Comparison of ENCODE assay signal across 9 mouse cellular contexts in the genomic region with DNA sequence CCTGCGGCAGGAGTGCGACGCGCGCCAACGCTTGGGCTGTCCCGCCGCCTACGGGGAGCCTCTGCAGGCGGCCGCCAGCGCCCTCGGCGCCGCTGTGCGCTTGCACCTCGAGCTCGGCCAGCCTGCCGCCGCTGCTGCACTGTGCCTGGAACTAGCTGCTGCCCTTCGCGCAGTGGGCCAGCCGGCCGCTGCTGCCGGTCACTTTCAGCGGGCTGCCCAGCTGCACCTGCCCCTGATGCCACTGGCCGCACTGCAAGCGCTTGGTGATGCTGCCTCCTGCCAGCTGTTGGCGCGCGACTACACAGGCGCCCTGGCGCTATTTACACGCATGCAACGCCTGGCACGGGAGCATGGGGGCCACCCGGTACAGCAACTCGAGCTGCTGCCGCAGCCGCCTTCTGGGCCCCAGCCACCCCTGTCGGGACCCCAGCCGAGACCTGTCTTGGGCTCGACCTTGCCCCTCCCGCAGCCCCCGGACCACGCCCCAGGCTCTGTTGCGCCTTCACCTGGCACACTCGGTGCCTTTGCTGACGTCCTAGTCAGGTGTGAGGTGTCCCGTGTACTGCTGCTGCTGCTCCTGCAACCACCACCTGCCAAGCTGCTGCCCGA. TPM values are rescaled to one million over a fixed set of nuclear protein-coding genes. Genes with fewer than 3 reads are reported as not detected.
DNase-seq lines count a peak whose midpoint lies in the region; ATAC-seq and TF ChIP-seq lines count a peak whose summit lies in the region.
"Had no signal": no experiment of that assay in that cellular context is flagged by ENCODE, and none has a peak within 500 bp of the region (broad histone marks: within the 10 kb centered on the region; RNA-seq: fewer than 3 reads in every experiment).

No protein-coding gene starts in this region.

- H3K36me3 ChIP-seq in hindbrain, embryonic 10.5 days, result no peaks in the 10 kb centered on the region

- 16% methylated on average over 51 of the region's 51 CpGs for WGBS in hindbrain, embryonic 10.5 days

- intact Hi-C loops in left cerebral cortex, adult 2 months (cut with DNase I), result loop anchor here (2.0 to 10.0 kb wide), 4 partner anchors 114 to 426 kb away; a partner anchor contains a TSS

- peak; percentile 53 for ATAC-seq in frontal cortex, adult (ENCODE audit: low TSS enrichment)
- ATAC-seq in megakaryocyte, adult 5-6 weeks (ENCODE audit: poor library complexity, severe bottlenecking), result peak; percentile 50

- H3K4me3 ChIP-seq in hindbrain, embryonic 10.5 days, result peak overlapping the region; percentile 72
- H3K4me3 ChIP-seq in left cerebral cortex, adult 2 months, result peak overlapping the region; percentile 70

- 0 out of 2 replicates have a peak, but pooled peaks cover 7% of the 10 kb centered on the region for H3K4me1 ChIP-seq in hindbrain, embryonic 10.5 days (replicated peaks)

- peaks cover 10% of the 10 kb centered on the region for H3K27me3 ChIP-seq in hindbrain, embryonic 10.5 days (ENCODE audit: insufficient read depth, poor library complexity, severe bottlenecking)

- peak; percentile 9 for DNase-seq in ES-CJ7 (ENCODE audit: low read depth, low spot score)
- DNase-seq in cerebellum, adult 11 months, result peak; percentile 52
- DNase-seq in hindbrain, embryonic 10.5 days (ENCODE audit: low spot score), result peak; percentile 36
- peak; percentile 49 to 52 for DNase-seq in left cerebral cortex, adult 2 months (ENCODE audit: extremely low spot score in 1 of 2, low spot score in 2 of 2)
- peak; percentile 19 for DNase-seq in retina, postnatal 7 days (ENCODE audit: low read depth, low spot score)
- peak; percentile 16 to 51 for DNase-seq in urinary bladder, adult 18-20 months (ENCODE audit: low spot score in 2 of 2)

- peak overlapping the region; percentile 89 for H3K27ac ChIP-seq in hindbrain, embryonic 10.5 days
- peak overlapping the region; percentile 94 for H3K27ac ChIP-seq in left cerebral cortex, adult 2 months

- peaks cover 4% of the 10 kb centered on the region; the same call in 1 of the 2 replicates for H3K9me3 ChIP-seq in hindbrain, embryonic 10.5 days

- TF ChIP-seq CTCF in left cerebral cortex, adult 2 months (IDR thresholded peaks at IDR 0.05), result no peak

RNA-seq across cellular contexts. Expression of a gene that starts 0.6 kb away (rescaled TPM):
- 14.1 and 19.8 TPM in 2 replicates for polyA plus RNA-seq in hindbrain, embryonic 10.5 days (2016; fragmentation: Nextera tagmentation; extraction: Ambion mirVana)
- total RNA-seq in left cerebral cortex, adult 2 months (2021), result 10 to 100 TPM; 16.3 to 18.6 TPM
- 4.0 and 4.7 TPM in 2 replicates for total RNA-seq in megakaryocyte, adult 5-6 weeks (2015)
- total RNA-seq in megakaryocyte, adult 5-6 weeks (2017), result 3.9 and 4.1 TPM in 2 replicates

RNA-seq across cellular contexts. Expression of a gene that starts 14.2 kb away (rescaled TPM):
- 0.27 TPM in 1 of 2 replicates, not detected in the other for polyA plus RNA-seq in hindbrain, embryonic 10.5 days (2016; fragmentation: Nextera tagmentation; extraction: Ambion mirVana)
- not detected for total RNA-seq in left cerebral cortex, adult 2 months (2021)
- 2.3 and 2.8 TPM in 2 replicates for total RNA-seq in megakaryocyte, adult 5-6 weeks (2015)
- 6.5 and 9.3 TPM in 2 replicates for total RNA-seq in megakaryocyte, adult 5-6 weeks (2017)

RNA-seq across cellular contexts. Expression of a gene that starts 14.6 kb away (rescaled TPM):
- 0.45 and 0.68 TPM in 2 replicates for polyA plus RNA-seq in hindbrain, embryonic 10.5 days (2016; fragmentation: Nextera tagmentation; extraction: Ambion mirVana)
- total RNA-seq in left cerebral cortex, adult 2 months (2021), result 1 to 10 TPM in 1 of 2 experiments, not detected in 1; 2.0 TPM
- total RNA-seq in megakaryocyte, adult 5-6 weeks (2015), result 7.1 and 12.5 TPM in 2 replicates
- 8.4 and 10.8 TPM in 2 replicates for total RNA-seq in megakaryocyte, adult 5-6 weeks (2017)

RNA-seq across cellular contexts. Expression of a gene that starts 36.5 kb away (rescaled TPM):
- polyA plus RNA-seq in hindbrain, embryonic 10.5 days (2016; fragmentation: Nextera tagmentation; extraction: Ambion mirVana), result 0.20 and 0.30 TPM in 2 replicates
- not detected for total RNA-seq in left cerebral cortex, adult 2 months (2021)
- total RNA-seq in megakaryocyte, adult 5-6 weeks (2015), result not detected in 2 replicates
- 0.07 TPM in 1 of 2 replicates, not detected in the other for total RNA-seq in megakaryocyte, adult 5-6 weeks (2017)
- polyA plus RNA-seq: large intestine, adult 2 months had no signal

RNA-seq across cellular contexts. Expression of a gene that starts 36.7 kb away (rescaled TPM):
- polyA plus RNA-seq in hindbrain, embryonic 10.5 days (2016; fragmentation: Nextera tagmentation; extraction: Ambion mirVana), result 11.1 and 12.8 TPM in 2 replicates
- 1 to 10 TPM in 1 of 2 experiments, under 1 TPM in 1; 0.26 to 8.9 TPM for total RNA-seq in left cerebral cortex, adult 2 months (2021)
- 3.9 and 8.3 TPM in 2 replicates for total RNA-seq in megakaryocyte, adult 5-6 weeks (2015)
- total RNA-seq in megakaryocyte, adult 5-6 weeks (2017), result 2.9 and 3.3 TPM in 2 replicates

Comparison
In these comparisons a context has a peak if more than half of its experiments do, and no peak if none do; other contexts are left out.
1. Peak in every context shown above with its lines: DNase-seq, ATAC-seq, H3K4me3 ChIP-seq and H3K27ac ChIP-seq.